Mouse (Mus musculus) left cerebral cortex, adult 11 months (tissue): ENCODE results near the gene Akt3.

Source experiments
- DNase-seq: peaks from one replicate; pipeline ENCODE4 v3.0.0; 2022; ENCODE audit warnings: low spot score

Akt3 gene

GRCm38 (mm10) chr1:176980801-176981400, 277.1 kb downstream of the Akt3 start:
- no peak for DNase-seq

- DNase-seq, result peak; percentile 59
Observed at GRCm38 (mm10) chr1:176980140-176980539, 277.9 kb downstream of the Akt3 start.

- DNase-seq, result no peak
Observed at GRCm38 (mm10) chr1:176979235-176979634, 278.8 kb downstream of the Akt3 start.

- no peak for DNase-seq
Observed at GRCm38 (mm10) chr1:176973356-176974088, 284.5 kb downstream of the Akt3 start.

- DNase-seq, result no peak
Observed at GRCm38 (mm10) chr1:176971479-176971797, 286.6 kb downstream of the Akt3 start.

- DNase-seq, result no peak
Observed at GRCm38 (mm10) chr1:176970635-176971478, 287.1 kb downstream of the Akt3 start.
